Mouse (Mus musculus): Measurements from ENCODE around the gene Olfr898. TPM values are rescaled to one million over a fixed set of nuclear protein-coding genes. Genes with fewer than 3 reads are reported as not detected.

The Olfr898 gene
- polyA plus RNA-seq (2012; rRNA removed), result not detected in 2 replicates

DNA sequence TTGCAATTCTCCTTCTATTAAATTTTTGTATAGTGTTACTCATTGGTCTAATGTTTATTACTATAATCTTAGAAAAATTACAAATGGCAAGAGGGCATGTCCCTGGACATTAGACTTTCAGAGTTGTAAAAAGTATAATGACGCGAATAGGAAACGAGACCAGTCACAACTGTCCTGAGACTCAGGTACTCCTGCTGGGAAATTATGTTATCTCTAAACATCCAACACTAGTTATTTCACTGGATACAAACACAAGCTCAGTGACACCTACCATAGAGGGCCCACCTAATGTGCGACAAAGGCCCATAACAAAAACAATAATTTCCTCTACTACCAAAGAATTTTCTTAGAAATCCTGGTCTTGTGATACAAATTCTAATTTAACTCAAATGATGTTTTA, at the start of gene Olfr898:
TSS of gene Olfr898 (plus strand) at position 301 of the 400 bp plus-strand sequence.
- no peak for DNase-seq (ENCODE audit: low read depth)
- TF ChIP-seq CTCF (IDR thresholded peaks at IDR 0.05; ENCODE audit: borderline replicate concordance, extremely low read depth, insufficient read depth, insufficient read length) (no peak), POLR2A (IDR thresholded peaks at IDR 0.05; ENCODE audit: borderline replicate concordance, extremely low read depth, insufficient read depth, insufficient read length, poor library complexity, severe bottlenecking) (no peak)

DNA sequence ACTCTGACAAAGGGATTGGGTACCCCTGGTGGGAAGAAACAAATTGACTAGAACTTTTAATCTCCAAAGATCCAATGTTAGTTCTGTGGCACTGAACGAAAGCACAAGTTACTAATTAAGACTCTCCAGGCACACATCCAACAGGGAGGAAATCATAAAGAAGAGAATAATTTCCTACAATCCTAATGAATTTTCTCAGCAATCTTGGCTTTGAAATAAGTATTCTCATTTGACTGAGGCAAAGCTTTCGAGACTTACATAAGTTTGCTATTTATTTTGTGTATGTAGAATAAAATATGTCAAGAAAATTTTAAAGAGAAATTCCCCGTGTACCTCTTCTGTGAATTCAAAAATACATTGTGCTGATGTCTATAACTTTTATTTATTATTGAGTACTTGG, 19.5 kb upstream of the Olfr898 start, which contains the start of gene Olfr25:
TSS of gene Olfr25 (plus strand) at position 301 of the 400 bp plus-strand sequence.
- DNase-seq (ENCODE audit: low read depth), result no peak
- TF ChIP-seq POLR2A (IDR thresholded peaks at IDR 0.05; ENCODE audit: borderline replicate concordance, extremely low read depth, insufficient read depth, insufficient read length, poor library complexity, severe bottlenecking), result no peak
- no peak for TF ChIP-seq CTCF (IDR thresholded peaks at IDR 0.05; ENCODE audit: borderline replicate concordance, extremely low read depth, insufficient read depth, insufficient read length)

DNA sequence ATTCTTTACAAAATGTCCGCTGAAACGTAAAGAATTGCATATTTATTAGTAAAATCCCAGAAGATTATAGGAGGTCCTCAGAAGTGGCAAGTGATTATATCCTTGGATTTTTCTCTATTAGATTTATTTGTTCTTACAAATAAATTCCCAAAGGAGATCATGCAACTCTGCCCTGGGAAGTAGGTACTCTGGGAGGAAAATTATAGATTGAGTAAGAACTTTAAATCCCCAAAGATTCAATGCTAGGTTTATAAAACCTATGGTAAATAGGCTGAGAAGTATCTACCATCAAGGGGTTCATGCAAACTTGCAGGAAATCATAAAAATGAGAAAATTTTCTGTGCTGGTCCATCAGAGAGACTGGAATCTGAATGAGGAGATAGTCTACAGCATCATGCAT, 18.4 kb downstream of the Olfr898 start, which contains the start of gene Olfr250:
TSS of gene Olfr250 (plus strand) at position 301 of the 400 bp plus-strand sequence.
- DNase-seq (ENCODE audit: low read depth), result no peak
- TF ChIP-seq POLR2A (IDR thresholded peaks at IDR 0.05; ENCODE audit: borderline replicate concordance, extremely low read depth, insufficient read depth, insufficient read length, poor library complexity, severe bottlenecking), result no peak
- TF ChIP-seq CTCF (IDR thresholded peaks at IDR 0.05; ENCODE audit: borderline replicate concordance, extremely low read depth, insufficient read depth, insufficient read length), result no peak

DNA sequence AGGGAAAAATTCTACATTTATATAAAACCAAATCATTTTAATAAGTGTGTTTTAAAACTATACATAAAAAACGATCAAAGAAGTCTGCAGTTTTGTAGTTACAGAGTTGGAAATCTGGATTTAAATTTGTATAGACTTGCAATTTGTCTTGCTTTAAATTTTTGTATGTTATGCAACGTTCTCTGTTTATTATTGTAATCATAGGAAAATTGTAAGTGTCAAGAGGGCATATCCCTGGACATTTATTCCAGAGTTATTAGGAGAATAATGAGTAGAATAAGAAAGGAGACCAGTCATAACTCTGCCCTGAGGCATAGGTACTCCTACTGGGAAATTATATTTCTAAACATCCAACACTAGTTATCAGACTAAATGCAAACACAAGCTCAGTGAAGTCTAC, 28.6 kb downstream of the Olfr898 start, which contains the start of gene Olfr251:
TSS of gene Olfr251 (plus strand) at position 301 of the 400 bp plus-strand sequence.
- no peak for TF ChIP-seq POLR2A (IDR thresholded peaks at IDR 0.05; ENCODE audit: borderline replicate concordance, extremely low read depth, insufficient read depth, insufficient read length, poor library complexity, severe bottlenecking)
- no peak for TF ChIP-seq CTCF (IDR thresholded peaks at IDR 0.05; ENCODE audit: borderline replicate concordance, extremely low read depth, insufficient read depth, insufficient read length)
- no peak for DNase-seq (ENCODE audit: low read depth)

DNA sequence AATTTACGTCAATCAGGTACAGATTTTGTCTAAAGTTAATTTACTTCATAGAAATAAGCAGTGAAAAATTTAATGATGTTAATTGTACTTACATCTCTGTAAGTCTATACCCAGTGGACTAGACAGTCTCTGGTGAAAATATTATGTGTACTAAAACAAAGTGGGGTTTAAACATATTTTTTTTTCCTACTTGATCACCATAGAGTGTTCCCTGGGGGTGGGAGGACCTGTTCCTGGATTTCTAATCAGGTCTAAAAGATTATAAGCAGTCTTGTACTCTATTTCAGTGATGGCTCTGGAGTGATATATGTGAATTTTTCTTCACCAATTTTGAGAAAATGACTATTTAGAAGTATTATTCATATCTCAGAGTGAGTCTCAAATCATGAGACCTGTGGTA, 53.2 kb downstream of the Olfr898 start, which contains the start of gene Olfr147:
TSS of gene Olfr147 (plus strand) at position 301 of the 400 bp plus-strand sequence.
- TF ChIP-seq POLR2A (IDR thresholded peaks at IDR 0.05; ENCODE audit: borderline replicate concordance, extremely low read depth, insufficient read depth, insufficient read length, poor library complexity, severe bottlenecking) (no peak), CTCF (IDR thresholded peaks at IDR 0.05; ENCODE audit: borderline replicate concordance, extremely low read depth, insufficient read depth, insufficient read length) (no peak)
- DNase-seq (ENCODE audit: low read depth), result no peak

Other genes starting within 250 kb of the Olfr898 start
- gene Olfr888, start 240.3 kb upstream of the Olfr898 start, polyA plus RNA-seq (2012; rRNA removed), result not detected in 2 replicates
- gene Olfr889, start 233.2 kb upstream of the Olfr898 start, polyA plus RNA-seq (2012; rRNA removed), result 0.01 TPM in 1 of 2 replicates, not detected in the other
- gene Olfr890, start 205.9 kb upstream of the Olfr898 start, polyA plus RNA-seq (2012; rRNA removed), result not detected in 2 replicates
- not detected in 2 replicates for gene Olfr891, start 167.6 kb upstream of the Olfr898 start, polyA plus RNA-seq (2012; rRNA removed)
- not detected in 2 replicates for gene Olfr893, start 140.0 kb upstream of the Olfr898 start, polyA plus RNA-seq (2012; rRNA removed)
- not detected in 2 replicates for gene Olfr894, start 130.4 kb upstream of the Olfr898 start, polyA plus RNA-seq (2012; rRNA removed)
- not detected in 2 replicates for gene Olfr143, start 95.6 kb upstream of the Olfr898 start, polyA plus RNA-seq (2012; rRNA removed)
- gene Olfr895, start 80.6 kb upstream of the Olfr898 start, polyA plus RNA-seq (2012; rRNA removed), result not detected in 2 replicates
- gene Olfr896-ps1, start 57.3 kb upstream of the Olfr898 start, polyA plus RNA-seq (2012; rRNA removed), result not detected in 2 replicates
- gene Olfr25, start 19.4 kb upstream of the Olfr898 start, polyA plus RNA-seq (2012; rRNA removed), result not detected in 2 replicates
- gene Olfr250, start 18.5 kb downstream of the Olfr898 start, polyA plus RNA-seq (2012; rRNA removed), result not detected in 2 replicates
- gene Olfr251, start 28.7 kb downstream of the Olfr898 start, polyA plus RNA-seq (2012; rRNA removed), result not detected in 2 replicates
- gene Olfr147, start 53.3 kb downstream of the Olfr898 start, polyA plus RNA-seq (2012; rRNA removed), result not detected in 2 replicates
- not detected in 2 replicates for gene Olfr901, start 81.0 kb downstream of the Olfr898 start, polyA plus RNA-seq (2012; rRNA removed)
- gene Olfr902, start 99.2 kb downstream of the Olfr898 start, polyA plus RNA-seq (2012; rRNA removed), result not detected in 2 replicates
- gene Olfr904, start 114.7 kb downstream of the Olfr898 start, polyA plus RNA-seq (2012; rRNA removed), result not detected in 2 replicates
- not detected in 2 replicates for gene Olfr905, start 122.7 kb downstream of the Olfr898 start, polyA plus RNA-seq (2012; rRNA removed)
- gene Olfr906, start 138.7 kb downstream of the Olfr898 start, polyA plus RNA-seq (2012; rRNA removed), result not detected in 2 replicates
- gene Olfr907, start 147.4 kb downstream of the Olfr898 start, polyA plus RNA-seq (2012; rRNA removed), result not detected in 2 replicates
- gene Olfr911-ps1, start 173.2 kb downstream of the Olfr898 start, polyA plus RNA-seq (2012; rRNA removed), result not detected in 2 replicates
- not detected in 2 replicates for gene Olfr910, start 189.4 kb downstream of the Olfr898 start, polyA plus RNA-seq (2012; rRNA removed)
- gene Olfr912, start 231.8 kb downstream of the Olfr898 start, polyA plus RNA-seq (2012; rRNA removed), result 0.01 TPM in 1 of 2 replicates, not detected in the other
- not detected in 2 replicates for gene Olfr913, start 244.3 kb downstream of the Olfr898 start, polyA plus RNA-seq (2012; rRNA removed)

Data from brain, embryonic 14.5 days (tissue).